Comparison of ENCODE assay signal across 9 mouse cellular contexts in the genomic region with DNA sequence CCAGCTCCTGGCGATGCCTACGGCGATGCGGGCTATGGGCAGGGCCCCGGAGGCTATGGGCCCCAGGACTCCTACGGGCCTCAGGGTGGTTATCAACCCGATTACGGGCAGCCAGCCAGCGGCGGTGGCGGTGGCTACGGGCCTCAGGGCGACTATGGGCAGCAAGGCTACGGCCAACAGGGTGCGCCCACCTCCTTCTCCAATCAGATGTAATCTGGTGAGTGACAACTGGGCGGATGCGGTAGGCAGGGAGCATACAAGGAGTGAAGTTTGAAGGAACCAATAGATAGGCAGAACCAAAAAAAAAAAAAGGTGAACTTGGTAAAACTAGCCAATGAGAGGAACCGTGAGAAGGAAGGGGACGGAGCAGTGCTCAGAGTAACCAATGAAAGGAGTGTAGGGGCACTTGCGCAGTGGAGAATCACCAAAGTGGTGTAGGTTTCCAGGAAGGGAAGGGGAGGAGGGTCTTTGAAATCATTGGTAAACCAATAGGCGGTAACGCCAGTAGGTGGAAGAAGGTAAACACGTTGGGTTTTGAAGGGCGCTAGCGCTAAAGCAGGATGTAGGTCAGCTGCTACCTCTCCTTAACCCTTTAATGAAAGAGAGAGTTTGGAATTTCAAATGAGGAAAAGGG. TPM values are rescaled to one million over a fixed set of nuclear protein-coding genes. Genes with fewer than 3 reads are reported as not detected.
DNase-seq lines count a peak whose midpoint lies in the region; ATAC-seq and TF ChIP-seq lines count a peak whose summit lies in the region.
"Had no signal": no experiment of that assay in that cellular context is flagged by ENCODE, and none has a peak within 500 bp of the region (broad histone marks: within the 10 kb centered on the region; RNA-seq: fewer than 3 reads in every experiment).

No protein-coding gene starts in this region.

- peak overlapping the region; percentile 78 for H3K9ac ChIP-seq in heart, embryonic 11.5 days (ENCODE audit: low read depth, low read length)
- peak overlapping the region; percentile 62 for H3K9ac ChIP-seq in kidney, embryonic 15.5 days
- peak overlapping the region; percentile 67 for H3K9ac ChIP-seq in liver, embryonic 14.5 days (replicated peaks)
- peak overlapping the region; percentile 86 for H3K9ac ChIP-seq in stomach, embryonic 16.5 days (ENCODE audit: low read length)

- TF ChIP-seq CTCF in bone marrow macrophage, adult 2 months (IDR thresholded peaks at IDR 0.05; ENCODE audit: low read depth, low read length) = no peak
- peak; percentile 48 for TF ChIP-seq CTCF in liver, embryonic 14.5 days (IDR thresholded peaks at IDR 0.05; ENCODE audit: low read depth)

- H3K36me3 ChIP-seq in heart, embryonic 11.5 days (ENCODE audit: control insufficient read depth, insufficient read depth, low read length) = no peaks in the 10 kb centered on the region
- H3K36me3 ChIP-seq in kidney, embryonic 15.5 days = no peaks in the 10 kb centered on the region
- H3K36me3 ChIP-seq in liver, embryonic 14.5 days (replicated peaks; ENCODE audit: control insufficient read depth, insufficient read depth, low read depth) = no peaks in the 10 kb centered on the region
- no peaks in the 10 kb centered on the region for H3K36me3 ChIP-seq in stomach, embryonic 16.5 days (ENCODE audit: control insufficient read depth, insufficient read depth, low read length)

- H3K9me3 ChIP-seq in heart, embryonic 11.5 days (replicated peaks; ENCODE audit: control insufficient read depth, low read length) = no peaks in the 10 kb centered on the region
- no peaks in the 10 kb centered on the region for H3K9me3 ChIP-seq in kidney, embryonic 15.5 days (replicated peaks)
- no peaks in the 10 kb centered on the region for H3K9me3 ChIP-seq in liver, embryonic 14.5 days (ENCODE audit: control insufficient read depth, low read length)
- H3K9me3 ChIP-seq in stomach, embryonic 16.5 days (replicated peaks; ENCODE audit: control insufficient read depth, low read length) = no peaks in the 10 kb centered on the region

- WGBS in heart, embryonic 11.5 days (ENCODE audit: insufficient replicate concordance) = 11% methylated on average over 25 of the region's 25 CpGs
- WGBS in kidney, embryonic 15.5 days = 18% methylated on average over 25 of the region's 25 CpGs
- 8% methylated on average over 25 of the region's 25 CpGs for WGBS in liver, embryonic 14.5 days (ENCODE audit: insufficient replicate concordance)
- WGBS in stomach, embryonic 16.5 days = 16% methylated on average over 25 of the region's 25 CpGs

- H3K4me1 ChIP-seq in bone marrow macrophage, adult 2 months (ENCODE audit: control insufficient read depth, insufficient read depth, low read length) = peaks cover 7% of the 10 kb centered on the region
- no peaks in the 10 kb centered on the region for H3K4me1 ChIP-seq in heart, embryonic 11.5 days (ENCODE audit: control insufficient read depth, insufficient read depth, low read length)
- no peaks in the 10 kb centered on the region for H3K4me1 ChIP-seq in kidney, embryonic 15.5 days
- H3K4me1 ChIP-seq in liver, embryonic 14.5 days (replicated peaks; ENCODE audit: control insufficient read depth in 2 of 2, insufficient read depth in 2 of 2, low read length in 1 of 2) = peaks cover 0 to 7% of the 10 kb centered on the region in 2 experiments; a peak in 3 of 4 replicates
- no peaks in the 10 kb centered on the region for H3K4me1 ChIP-seq in stomach, embryonic 16.5 days (ENCODE audit: control insufficient read depth, insufficient read depth, low read length)

- no peaks in the 10 kb centered on the region for H3K27me3 ChIP-seq in heart, embryonic 11.5 days (ENCODE audit: control insufficient read depth, insufficient read depth, low read length)
- H3K27me3 ChIP-seq in kidney, embryonic 15.5 days = no peaks in the 10 kb centered on the region
- H3K27me3 ChIP-seq in liver, embryonic 14.5 days (ENCODE audit: control insufficient read depth, insufficient read depth, low read length) = no peaks in the 10 kb centered on the region
- H3K27me3 ChIP-seq in stomach, embryonic 16.5 days (ENCODE audit: control insufficient read depth, insufficient read depth, low read length) = no peaks in the 10 kb centered on the region

- peak; percentile 96 for ATAC-seq in erythroblast, adult 5-6 weeks (replicated peaks; ENCODE audit: low FRiP score, poor library complexity, severe bottlenecking)
- peak; percentile 97 for ATAC-seq in heart, embryonic 11.5 days (replicated peaks; ENCODE audit: insufficient number of reproducible peaks, low FRiP score, low TSS enrichment)
- peak; percentile 97 for ATAC-seq in kidney, embryonic 15.5 days (replicated peaks; ENCODE audit: low FRiP score)
- ATAC-seq in liver, embryonic 14.5 days (ENCODE audit: insufficient read depth) = peak; percentile 95
- peak; percentile 97 for ATAC-seq in stomach, embryonic 16.5 days (ENCODE audit: insufficient read depth, low FRiP score)

- peak overlapping the region; percentile 49 for H3K27ac ChIP-seq in bone marrow macrophage, adult 2 months (ENCODE audit: insufficient read depth, low read depth, low read length)
- H3K27ac ChIP-seq in heart, embryonic 11.5 days (ENCODE audit: low read depth, low read length) = peak overlapping the region; percentile 57; the same call in 1 of the 2 replicates
- peak overlapping the region; percentile 88 for H3K27ac ChIP-seq in kidney, embryonic 15.5 days
- peak overlapping the region; percentile 88 for H3K27ac ChIP-seq in liver, embryonic 14.5 days
- peak overlapping the region; percentile 82 for H3K27ac ChIP-seq in stomach, embryonic 16.5 days (ENCODE audit: low read length)

- peak; percentile 95 for DNase-seq in CD4-positive helper T cell, adult 2 months (ENCODE audit: low read depth, low spot score)
- DNase-seq in liver, embryonic 14.5 days (ENCODE audit: low read depth in 3 of 3, low spot score in 3 of 3) = peak; percentile 82 to 90 (median 85)
- DNase-seq in neural tube, embryonic 10.5 days (ENCODE audit: extremely low spot score, low spot score) = peak; percentile 64

- no peak for TF ChIP-seq EP300 in liver, embryonic 14.5 days (IDR thresholded peaks at IDR 0.05; ENCODE audit: low read depth)

- no peak for TF ChIP-seq POLR2A in bone marrow macrophage, adult 2 months (IDR thresholded peaks at IDR 0.05; ENCODE audit: borderline replicate concordance, low read depth, low read length)

- peak overlapping the region; percentile 69 for H3K4me2 ChIP-seq in heart, embryonic 11.5 days
- peak overlapping the region; percentile 65 for H3K4me2 ChIP-seq in kidney, embryonic 15.5 days
- peak overlapping the region; percentile 73 for H3K4me2 ChIP-seq in liver, embryonic 14.5 days (ENCODE audit: low read depth)
- H3K4me2 ChIP-seq in stomach, embryonic 16.5 days (ENCODE audit: low read depth, low read length) = peak overlapping the region; percentile 52

- H3K4me3 ChIP-seq in bone marrow macrophage, adult 2 months (ENCODE audit: insufficient read depth, low read length) = peak overlapping the region; percentile 64
- peak overlapping the region; percentile 48 for H3K4me3 ChIP-seq in heart, embryonic 11.5 days (ENCODE audit: low read depth, low read length)
- H3K4me3 ChIP-seq in kidney, embryonic 15.5 days (replicated peaks) = peak overlapping the region; percentile 52
- peak overlapping the region; percentile 57 to 63 for H3K4me3 ChIP-seq in liver, embryonic 14.5 days (ENCODE audit: insufficient read depth in 1 of 2, low read depth in 2 of 2, low read length in 2 of 2)
- H3K4me3 ChIP-seq in stomach, embryonic 16.5 days (replicated peaks; ENCODE audit: low read length) = peak overlapping the region; percentile 54

RNA-seq across cellular contexts. Expression of a gene that starts 8.3 kb away (rescaled TPM):
- polyA plus RNA-seq in bone marrow macrophage, adult 2 months (2012; ENCODE audit: insufficient read depth, insufficient read length, missing spikeins) = 9.3 and 10.0 TPM in 2 replicates
- 2.5 and 5.0 TPM in 2 replicates for total RNA-seq in erythroblast, adult 5-6 weeks (2015; ENCODE audit: low replicate concordance)
- 1.0 and 2.1 TPM in 2 replicates for total RNA-seq in erythroblast, adult 5-6 weeks (2017; ENCODE audit: low replicate concordance)
- polyA plus RNA-seq in heart, embryonic 11.5 days (2014; fragmentation: Nextera tagmentation; extraction: Ambion mirVana) = 4.4 and 5.2 TPM in 2 replicates
- 10.9 and 13.2 TPM in 2 replicates for polyA plus RNA-seq in kidney, embryonic 15.5 days (2015; fragmentation: Nextera tagmentation; extraction: Ambion mirVana)
- 1.2 and 1.3 TPM in 2 replicates for polyA plus RNA-seq in liver, embryonic 14.5 days (2012; rRNA removed)
- polyA plus RNA-seq in liver, embryonic 14.5 days (2014; fragmentation: Nextera tagmentation; extraction: Ambion mirVana) = 0.34 and 1.0 TPM in 2 replicates
- polyA plus RNA-seq in stomach, embryonic 16.5 days (2015; fragmentation: Nextera tagmentation; extraction: Ambion mirVana) = 11.1 and 12.7 TPM in 2 replicates

RNA-seq across cellular contexts. Expression of a gene that starts 10.5 kb away (rescaled TPM):
- polyA plus RNA-seq in bone marrow macrophage, adult 2 months (2012; ENCODE audit: insufficient read depth, insufficient read length, missing spikeins) = 4.2 and 7.1 TPM in 2 replicates
- total RNA-seq in erythroblast, adult 5-6 weeks (2015; ENCODE audit: low replicate concordance) = 15.6 TPM in 1 of 2 replicates, not detected in the other
- 0.28 and 0.51 TPM in 2 replicates for total RNA-seq in erythroblast, adult 5-6 weeks (2017; ENCODE audit: low replicate concordance)
- polyA plus RNA-seq in heart, embryonic 11.5 days (2014; fragmentation: Nextera tagmentation; extraction: Ambion mirVana) = 0.74 and 1.6 TPM in 2 replicates
- 2.2 and 5.5 TPM in 2 replicates for polyA plus RNA-seq in kidney, embryonic 15.5 days (2015; fragmentation: Nextera tagmentation; extraction: Ambion mirVana)
- 0.34 and 0.39 TPM in 2 replicates for polyA plus RNA-seq in liver, embryonic 14.5 days (2012; rRNA removed)
- 0.05 and 0.25 TPM in 2 replicates for polyA plus RNA-seq in liver, embryonic 14.5 days (2014; fragmentation: Nextera tagmentation; extraction: Ambion mirVana)
- 9.8 and 10.3 TPM in 2 replicates for polyA plus RNA-seq in stomach, embryonic 16.5 days (2015; fragmentation: Nextera tagmentation; extraction: Ambion mirVana)

RNA-seq across cellular contexts. Expression of a gene that starts 22.4 kb away (rescaled TPM):
- 448 and 491 TPM in 2 replicates for polyA plus RNA-seq in bone marrow macrophage, adult 2 months (2012; ENCODE audit: insufficient read depth, insufficient read length, missing spikeins)
- 137 and 180 TPM in 2 replicates for total RNA-seq in erythroblast, adult 5-6 weeks (2015; ENCODE audit: low replicate concordance)
- 26.9 and 37.0 TPM in 2 replicates for total RNA-seq in erythroblast, adult 5-6 weeks (2017; ENCODE audit: low replicate concordance)
- polyA plus RNA-seq in heart, embryonic 11.5 days (2014; fragmentation: Nextera tagmentation; extraction: Ambion mirVana) = 171 and 181 TPM in 2 replicates
- polyA plus RNA-seq in kidney, embryonic 15.5 days (2015; fragmentation: Nextera tagmentation; extraction: Ambion mirVana) = 156 and 168 TPM in 2 replicates
- 27.3 and 43.1 TPM in 2 replicates for polyA plus RNA-seq in liver, embryonic 14.5 days (2012; rRNA removed)
- 29.0 and 31.0 TPM in 2 replicates for polyA plus RNA-seq in liver, embryonic 14.5 days (2014; fragmentation: Nextera tagmentation; extraction: Ambion mirVana)
- 233 and 283 TPM in 2 replicates for polyA plus RNA-seq in stomach, embryonic 16.5 days (2015; fragmentation: Nextera tagmentation; extraction: Ambion mirVana)

RNA-seq across cellular contexts. Expression of a gene that starts 32.3 kb away (rescaled TPM):
- not detected in 2 replicates for polyA plus RNA-seq in bone marrow macrophage, adult 2 months (2012; ENCODE audit: insufficient read depth, insufficient read length, missing spikeins)
- not detected in 2 replicates for total RNA-seq in erythroblast, adult 5-6 weeks (2015; ENCODE audit: low replicate concordance)
- total RNA-seq in erythroblast, adult 5-6 weeks (2017; ENCODE audit: low replicate concordance) = 0.09 TPM in 1 of 2 replicates, not detected in the other
- polyA plus RNA-seq in heart, embryonic 11.5 days (2014; fragmentation: Nextera tagmentation; extraction: Ambion mirVana) = not detected in 2 replicates
- polyA plus RNA-seq in kidney, embryonic 15.5 days (2015; fragmentation: Nextera tagmentation; extraction: Ambion mirVana) = 0.58 and 0.68 TPM in 2 replicates
- 0.02 and 0.04 TPM in 2 replicates for polyA plus RNA-seq in liver, embryonic 14.5 days (2012; rRNA removed)
- polyA plus RNA-seq in liver, embryonic 14.5 days (2014; fragmentation: Nextera tagmentation; extraction: Ambion mirVana) = 0.20 TPM in 1 of 2 replicates, not detected in the other
- 0.80 and 0.87 TPM in 2 replicates for polyA plus RNA-seq in stomach, embryonic 16.5 days (2015; fragmentation: Nextera tagmentation; extraction: Ambion mirVana)

RNA-seq across cellular contexts. Expression of a gene that starts 41.9 kb away (rescaled TPM):
- polyA plus RNA-seq in bone marrow macrophage, adult 2 months (2012; ENCODE audit: insufficient read depth, insufficient read length, missing spikeins) = 0.55 and 1.1 TPM in 2 replicates
- not detected in 2 replicates for total RNA-seq in erythroblast, adult 5-6 weeks (2015; ENCODE audit: low replicate concordance)
- total RNA-seq in erythroblast, adult 5-6 weeks (2017; ENCODE audit: low replicate concordance) = not detected in 2 replicates
- polyA plus RNA-seq in heart, embryonic 11.5 days (2014; fragmentation: Nextera tagmentation; extraction: Ambion mirVana) = not detected in 2 replicates
- 0.04 TPM in 1 of 2 replicates, not detected in the other for polyA plus RNA-seq in kidney, embryonic 15.5 days (2015; fragmentation: Nextera tagmentation; extraction: Ambion mirVana)
- polyA plus RNA-seq in liver, embryonic 14.5 days (2012; rRNA removed) = 0.04 and 0.06 TPM in 2 replicates
- polyA plus RNA-seq in liver, embryonic 14.5 days (2014; fragmentation: Nextera tagmentation; extraction: Ambion mirVana) = 0.03 and 0.11 TPM in 2 replicates
- polyA plus RNA-seq in stomach, embryonic 16.5 days (2015; fragmentation: Nextera tagmentation; extraction: Ambion mirVana) = 0.05 TPM in 1 of 2 replicates, not detected in the other
- total RNA-seq: layer of hippocampus, adult 18-20 months had no signal

Comparison
In these comparisons a context has a peak if more than half of its experiments do, and no peak if none do; other contexts are left out.
1. Peak in every context shown above with its lines: DNase-seq, ATAC-seq, H3K4me3 ChIP-seq and H3K27ac ChIP-seq.